Mouse (Mus musculus) monocyte, adult 5-6 weeks (primary cell): ENCODE results near the gene Grk2. TPM values are rescaled to one million over a fixed set of nuclear protein-coding genes. Genes with fewer than 3 reads are reported as not detected.

Experiments used
- ATAC-seq: fragments of 153-309, 156-312 bp; replicated peaks from 2 replicates; pipeline ENCODE4 v1.8.0; 2017; ENCODE audit warnings: mild to moderate bottlenecking; ENCODE audit not compliant: low TSS enrichment, insufficient number of reproducible peaks, severe bottlenecking, poor library complexity, low FRiP score
- total RNA-seq: library from RNA; stranded (forward); fragments of 200-1000, 200-491, 200-594 nt; gene quantifications from 3 replicates; pipeline ENCODE4 v1.2.3, GENCODE M21; 2017

The Grk2 gene
- 270 to 475 TPM (median 366 TPM) in 3 replicates for total RNA-seq

GRCm38 (mm10) chr19:4306190-4306577 lies at the start of gene Grk2:
Gene Grk2 (minus strand): TSS chr19:4306222.
- ATAC-seq = no peak

GRCm38 (mm10) chr19:4349455-4349854 lies 43.4 kb upstream of the Grk2 start:
- no peak for ATAC-seq

GRCm38 (mm10) chr19:4346479-4346878 lies 40.5 kb upstream of the Grk2 start:
- no peak for ATAC-seq

GRCm38 (mm10) chr19:4338162-4338561 lies 32.1 kb upstream of the Grk2 start:
- ATAC-seq = peak; percentile 72

GRCm38 (mm10) chr19:4333791-4334190 lies 27.8 kb upstream of the Grk2 start:
- peak; percentile 93 for ATAC-seq

GRCm38 (mm10) chr19:4333100-4333775 lies 27.2 kb upstream of the Grk2 start:
- no peak; the same call in 1 of the 2 replicates for ATAC-seq

- peak; percentile 40 for ATAC-seq
Observed at GRCm38 (mm10) chr19:4332653-4333052, 26.6 kb upstream of the Grk2 start.

- ATAC-seq = no peak
Observed at GRCm38 (mm10) chr19:4331273-4331672, 25.3 kb upstream of the Grk2 start.

GRCm38 (mm10) chr19:4330603-4331002 lies 24.6 kb upstream of the Grk2 start:
- no peak for ATAC-seq

GRCm38 (mm10) chr19:4328737-4329304 lies 22.8 kb upstream of the Grk2 start:
- no peak for ATAC-seq

GRCm38 (mm10) chr19:4326881-4327280 lies 20.9 kb upstream of the Grk2 start:
- ATAC-seq = no peak

- no peak for ATAC-seq
Observed at GRCm38 (mm10) chr19:4326106-4326505, 20.1 kb upstream of the Grk2 start.

- no peak for ATAC-seq
Observed at GRCm38 (mm10) chr19:4322134-4322533, 16.1 kb upstream of the Grk2 start.

- ATAC-seq = no peak
Observed at GRCm38 (mm10) chr19:4321622-4322021, 15.6 kb upstream of the Grk2 start.

- ATAC-seq = no peak
Observed at GRCm38 (mm10) chr19:4319272-4319671, 13.2 kb upstream of the Grk2 start.

GRCm38 (mm10) chr19:4317181-4317580 lies 11.2 kb upstream of the Grk2 start:
- no peak for ATAC-seq

- ATAC-seq = no peak
Observed at GRCm38 (mm10) chr19:4315223-4315944, 9.4 kb upstream of the Grk2 start.

- ATAC-seq = peak; percentile 52
Observed at GRCm38 (mm10) chr19:4309776-4310185, 3.8 kb upstream of the Grk2 start.

- no peak for ATAC-seq
Observed at GRCm38 (mm10) chr19:4309302-4309701, 3.3 kb upstream of the Grk2 start.
